Mouse (Mus musculus) liver, adult 2 months (tissue): ENCODE results near the gene Pfas. TPM values are rescaled to one million over a fixed set of nuclear protein-coding genes. Genes with fewer than 3 reads are reported as not detected.

Experiments
- DNase-seq: peaks from one replicate; pipeline ENCODE4 v3.0.0-alpha.2; 2011; ENCODE audit warnings: low read depth, low spot score; ENCODE audit errors: extremely low read depth
- H3K27ac ChIP-seq: fragments of 200-500 bp; replicated peaks from 2 replicates; pipeline ENCODE4 v1.5.1; 2012; ENCODE audit warnings: low read depth, mild to moderate bottlenecking, control low read depth, inconsistent platforms, low read length; ENCODE audit not compliant: insufficient read depth
- H3K27me3 ChIP-seq: fragments of 200-500 bp; 2 replicates; pipeline ENCODE4 v1.6.1; 2012; ENCODE audit warnings: mild to moderate bottlenecking, moderate library complexity, low read length, inconsistent platforms; ENCODE audit not compliant: control insufficient read depth, insufficient read depth
- H3K36me3 ChIP-seq: fragments of 200-500 bp; 2 replicates; pipeline ENCODE4 v1.6.1; 2012; ENCODE audit warnings: low read length, inconsistent platforms; ENCODE audit not compliant: control insufficient read depth, insufficient read depth
- H3K4me1 ChIP-seq: fragments of 200-500 bp; 2 replicates; pipeline ENCODE4 v1.6.1; 2011; ENCODE audit warnings: low read length; ENCODE audit not compliant: control insufficient read depth, insufficient read depth
- H3K4me3 ChIP-seq: fragments of 200-500 bp; 2 replicates; pipeline ENCODE4 v1.5.1; 2011; ENCODE audit warnings: low read depth, mild to moderate bottlenecking, control low read depth, low read length, moderate library complexity; ENCODE audit not compliant: insufficient read depth
- H3K79me2 ChIP-seq: fragments of 200-500 bp; 2 replicates; pipeline ENCODE4 v1.6.1; 2012; ENCODE audit warnings: inconsistent platforms, mild to moderate bottlenecking, low read length, moderate library complexity; ENCODE audit not compliant: control insufficient read depth, insufficient read depth
- H3K9ac ChIP-seq: fragments of 200-500 bp; 2 replicates; pipeline ENCODE4 v1.6.1; 2012; ENCODE audit warnings: low read depth, mild to moderate bottlenecking, control low read depth, inconsistent platforms, low read length
- CTCF ChIP-seq: fragments of 200-500 bp; IDR thresholded peaks from 2 replicates; pipeline ENCODE4 v1.5.1; 2011; ENCODE audit warnings: low read depth, low read length, control low read depth
- POLR2A ChIP-seq: fragments of 200-500 bp; IDR thresholded peaks from 2 replicates; pipeline ENCODE4 v1.6.1; 2011; ENCODE audit warnings: low read length, control low read depth; ENCODE audit not compliant: insufficient read depth; ENCODE audit errors: extremely low read depth
- WGBS: fragments of 180-500 bp; shearing (Covaris S2); methylation state at CpG from one replicate; pipeline ENCODE4 v1.1.7; 2018; 5-methylcytosine and 5-hydroxymethylcytosine counted together
- polyA plus RNA-seq: library from polyadenylated mRNA; depleted of rRNA; stranded (reverse); fragments of >200 nt; gene quantifications from 2 replicates; pipeline ENCODE4 v1.2.3, GENCODE M21; 2012; rRNA removed
- total RNA-seq: library from RNA; depleted of rRNA; stranded (reverse); fragments of >200 nt; gene quantifications from 2 replicates; pipeline ENCODE4 v1.2.3, GENCODE M21; 2014; rRNA removed

The Pfas gene
- total RNA-seq, result 7.0 and 9.4 TPM in 2 replicates
- polyA plus RNA-seq, result 4.9 and 5.0 TPM in 2 replicates

DNA sequence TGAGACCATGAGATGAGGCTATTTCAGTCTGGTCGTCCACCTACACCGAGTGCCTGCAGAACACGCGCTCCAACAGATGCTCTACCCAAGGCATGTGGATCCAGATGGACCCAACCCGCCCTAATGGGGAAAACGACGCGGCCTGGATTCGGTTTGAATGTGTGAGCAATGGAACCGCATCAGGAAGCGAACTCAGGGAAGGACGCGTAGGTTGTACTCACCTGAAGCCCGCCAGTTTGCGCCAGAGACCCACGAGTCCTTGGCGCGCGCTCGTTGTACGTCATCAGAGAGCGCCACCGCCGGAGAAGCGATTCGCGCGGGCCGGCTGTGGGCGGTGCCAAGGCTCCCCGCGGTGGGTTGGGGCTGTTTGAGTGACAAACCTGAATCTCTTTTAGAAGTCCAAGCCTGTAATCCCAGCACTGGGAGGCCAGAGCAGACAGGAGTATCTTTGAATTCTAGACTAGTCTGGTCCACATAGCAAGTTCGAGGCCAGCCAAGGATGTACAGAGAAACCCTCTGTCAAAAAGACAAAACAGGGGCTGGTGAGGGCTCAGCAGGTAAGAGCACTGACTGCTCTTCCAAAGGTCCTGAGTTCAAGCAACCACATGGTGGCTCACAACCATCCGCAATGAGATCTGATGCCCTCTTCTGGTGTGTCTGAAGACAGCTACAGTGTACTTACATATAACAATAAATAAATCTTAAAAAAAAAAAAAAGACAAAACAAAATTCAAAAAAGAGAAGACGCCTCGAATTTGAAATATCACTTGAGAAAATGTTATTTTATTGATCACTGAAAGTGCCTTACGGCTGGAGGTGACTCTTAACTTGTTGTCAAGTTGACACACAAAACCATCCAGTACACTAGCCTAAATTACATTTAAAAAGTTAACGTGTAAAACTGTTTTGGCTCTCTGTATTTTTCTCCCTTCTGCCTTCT is at the start of gene Pfas:
TSS of gene Pfas (minus strand) at position 279 of the 940 bp plus-strand sequence.
- Histone ChIP-seq H3K79me2 (no peaks in the 10 kb centered on the region), H3K27ac (no peak within 1 kb of the TSS), H3K4me1 (peaks cover 4% of the 10 kb centered on the region; the same call in 1 of the 2 replicates), H3K9ac (peak within 1 kb of the TSS; percentile 59), H3K36me3 (no peaks in the 10 kb centered on the region), H3K27me3 (no peaks in the 10 kb centered on the region), H3K4me3 (peak within 1 kb of the TSS; percentile 73)
- WGBS, result 10% methylated on average over 38 of the region's 38 CpGs
- peak; percentile 68 for DNase-seq
- no peak for TF ChIP-seq POLR2A
- TF ChIP-seq CTCF, result no peak

DNA sequence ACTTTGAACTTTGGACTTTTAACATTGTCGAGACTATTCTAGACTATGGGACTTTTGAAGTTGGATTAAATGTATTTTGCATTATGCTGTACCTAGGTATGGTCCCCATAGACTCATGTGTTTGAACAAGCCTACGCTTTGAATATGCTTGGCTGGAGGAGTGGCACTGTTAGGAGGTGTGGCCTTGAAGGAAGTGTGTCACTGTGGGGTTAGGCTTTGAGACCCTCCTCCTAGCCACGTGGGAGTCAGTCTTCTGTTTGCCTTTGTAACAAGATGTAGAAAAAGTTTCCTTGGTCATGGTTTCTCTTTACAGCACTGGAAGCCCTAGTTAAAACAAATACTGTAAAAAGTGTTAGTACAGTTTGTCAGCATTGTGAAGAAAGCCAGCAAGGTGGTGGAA is 45.6 kb upstream of the Pfas start:
- TF ChIP-seq POLR2A, result no peak
- TF ChIP-seq CTCF, result no peak
- no peak for DNase-seq
- WGBS, result 53% methylated on average over 3 of the region's 3 CpGs
- H3K27me3 ChIP-seq, result no peaks in the 10 kb centered on the region
- H3K4me3 ChIP-seq, result no peak overlapping the region
- no peak overlapping the region for H3K27ac ChIP-seq
- no peaks in the 10 kb centered on the region for H3K79me2 ChIP-seq
- H3K4me1 ChIP-seq, result peaks cover 4% of the 10 kb centered on the region
- H3K9ac ChIP-seq, result no peak overlapping the region
- no peaks in the 10 kb centered on the region for H3K36me3 ChIP-seq

DNA sequence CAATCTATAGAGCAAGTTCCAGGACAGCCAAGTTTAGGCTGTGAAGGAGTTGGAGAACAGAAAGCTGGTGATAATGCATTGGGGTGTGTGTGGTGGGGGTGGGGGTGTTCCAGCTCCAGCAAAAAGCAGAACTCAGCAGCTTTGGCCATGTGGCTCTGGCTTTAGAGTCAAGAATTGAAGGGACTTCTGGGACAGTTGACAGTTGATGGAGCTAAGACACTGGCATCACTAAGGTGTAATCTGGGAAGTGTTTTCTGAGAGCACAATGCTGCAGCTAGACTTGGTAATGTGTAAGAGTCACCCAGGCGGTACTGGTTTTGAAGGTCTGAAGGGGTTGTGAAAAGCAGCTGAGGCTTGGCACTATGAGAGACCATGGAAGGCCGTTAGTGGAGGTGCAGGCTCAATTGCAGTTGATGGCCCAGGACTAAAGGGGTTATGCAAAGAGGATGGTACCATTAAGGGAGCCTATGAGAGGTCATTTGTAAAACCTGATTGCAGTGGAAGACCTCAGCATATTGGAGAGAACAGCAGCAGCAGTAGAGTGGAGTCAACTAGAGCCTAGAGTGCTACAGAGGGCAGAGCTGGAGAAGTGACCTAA is 44.7 kb upstream of the Pfas start:
- Histone ChIP-seq H3K27me3 (no peaks in the 10 kb centered on the region), H3K9ac (no peak overlapping the region), H3K36me3 (no peaks in the 10 kb centered on the region), H3K4me1 (no peaks in the 10 kb centered on the region; the same call in 1 of the 2 replicates), H3K79me2 (no peaks in the 10 kb centered on the region), H3K4me3 (no peak overlapping the region), H3K27ac (no peak overlapping the region)
- TF ChIP-seq CTCF (no peak), POLR2A (no peak)
- 97% methylated on average over 2 of the region's 2 CpGs for WGBS
- no peak for DNase-seq

DNA sequence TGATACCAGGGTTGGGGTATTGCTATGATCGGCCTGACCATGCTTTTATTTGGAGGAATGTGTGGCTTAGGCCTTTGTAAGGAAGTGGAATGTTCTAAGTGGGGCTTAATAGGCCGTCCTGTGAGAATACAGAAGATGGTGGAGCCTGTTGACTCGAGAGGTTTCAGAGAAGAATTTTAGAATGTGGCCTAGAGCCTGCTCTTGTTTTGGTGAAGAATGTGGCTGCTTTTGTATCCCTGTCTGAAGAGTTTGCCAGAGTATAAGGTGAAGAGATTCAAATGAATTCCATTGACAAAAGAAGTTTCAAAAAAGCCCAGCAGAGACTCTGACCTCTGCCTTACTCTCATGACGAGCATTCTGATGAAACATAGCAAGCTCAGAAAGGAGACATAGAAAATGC is 43.5 kb upstream of the Pfas start:
- Histone ChIP-seq H3K36me3 (no peaks in the 10 kb centered on the region), H3K79me2 (no peaks in the 10 kb centered on the region), H3K4me3 (no peak overlapping the region), H3K9ac (no peak overlapping the region), H3K4me1 (no peaks in the 10 kb centered on the region; the same call in 1 of the 2 replicates), H3K27me3 (no peaks in the 10 kb centered on the region), H3K27ac (no peak overlapping the region)
- DNase-seq, result no peak
- no peak for TF ChIP-seq CTCF
- no peak for TF ChIP-seq POLR2A
- 91% methylated on average over 4 of the region's 4 CpGs for WGBS

DNA sequence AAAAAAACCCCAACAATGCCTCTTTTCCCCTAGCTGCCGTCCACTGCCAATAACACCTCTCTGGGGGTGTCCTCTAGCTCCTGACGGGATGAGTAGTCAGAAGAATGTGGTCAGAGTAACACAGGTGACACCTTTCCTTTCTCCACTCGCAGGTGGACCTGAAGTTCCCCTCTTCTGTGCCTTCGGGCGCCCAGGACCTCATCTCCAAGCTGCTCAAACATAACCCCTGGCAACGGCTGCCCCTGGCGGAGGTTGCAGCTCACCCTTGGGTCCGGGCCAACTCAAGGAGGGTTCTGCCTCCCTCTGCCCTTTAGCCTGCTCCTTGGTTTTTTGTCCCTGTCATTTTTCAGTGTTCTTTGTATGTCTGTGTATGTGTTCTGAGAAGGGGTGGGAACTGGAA is 42.5 kb upstream of the Pfas start:
- H3K27ac ChIP-seq, result no peak overlapping the region
- TF ChIP-seq CTCF, result no peak
- no peak for TF ChIP-seq POLR2A
- H3K27me3 ChIP-seq, result no peaks in the 10 kb centered on the region
- peaks cover 2% of the 10 kb centered on the region for H3K4me1 ChIP-seq
- H3K79me2 ChIP-seq, result no peaks in the 10 kb centered on the region
- no peak overlapping the region for H3K4me3 ChIP-seq
- no peaks in the 10 kb centered on the region for H3K36me3 ChIP-seq
- no peak overlapping the region; the same call in 1 of the 2 replicates for H3K9ac ChIP-seq
- WGBS, result 76% methylated on average over 8 of the region's 8 CpGs
- DNase-seq, result no peak
